Mouse (Mus musculus) 3134 (cell line): ENCODE measurements at regions not wholly inside any gene's neighbourhood (a gene's known extent, or its start where the extent isn't known, plus 50 kb on each side); places are given as distances from the start of the nearest gene placed in this dataset.
A peak's percentile ranks its signal among the peaks of the same experiment; 100 is the strongest.

ENCODE experiments used
- DNase-seq: peaks from one replicate; pipeline ENCODE4 v3.0.0-alpha.2; 2011; ENCODE audit warnings: low spot score; ENCODE audit not compliant: insufficient read length; ENCODE audit errors: extremely low read depth

GRCm38 (mm10) chr3:42661956-42662355 lies 919.5 kb downstream of the D3Ertd751e start:
- DNase-seq, result peak; percentile 64

GRCm38 (mm10) chr3:42676668-42677398 lies 934.4 kb downstream of the D3Ertd751e start:
- DNase-seq, result no peak

- no peak for DNase-seq
Measured at GRCm38 (mm10) chr3:42694726-42695125, 952.3 kb downstream of the D3Ertd751e start.

GRCm38 (mm10) chr3:42738910-42739309 lies 996.5 kb downstream of the D3Ertd751e start:
- no peak for DNase-seq

- peak; percentile 3 for DNase-seq
Measured at GRCm38 (mm10) chr3:42753130-42753529, 1010.7 kb downstream of the D3Ertd751e start.

- no peak for DNase-seq
Measured at GRCm38 (mm10) chr3:42757335-42757734, 1014.9 kb downstream of the D3Ertd751e start.

- DNase-seq, result no peak
Measured at GRCm38 (mm10) chr3:42757830-42758385, 1015.5 kb downstream of the D3Ertd751e start.

- DNase-seq, result no peak
Measured at GRCm38 (mm10) chr3:42762205-42762604, 1019.8 kb downstream of the D3Ertd751e start.

GRCm38 (mm10) chr3:42783478-42783877 lies 1041.1 kb downstream of the D3Ertd751e start:
- DNase-seq, result no peak

- DNase-seq, result no peak
Measured at GRCm38 (mm10) chr3:42784203-42784602, 1041.8 kb downstream of the D3Ertd751e start.

- DNase-seq, result no peak
Measured at GRCm38 (mm10) chr3:42790415-42790814, 1048.0 kb downstream of the D3Ertd751e start.

GRCm38 (mm10) chr3:42791878-42792277 lies 1049.5 kb downstream of the D3Ertd751e start:
- DNase-seq, result no peak

- no peak for DNase-seq
Measured at GRCm38 (mm10) chr3:42830456-42830855, 1088.0 kb downstream of the D3Ertd751e start.

- no peak for DNase-seq
Measured at GRCm38 (mm10) chr3:42867370-42867769, 1125.0 kb downstream of the D3Ertd751e start.

GRCm38 (mm10) chr3:42878972-42879371 lies 1136.6 kb downstream of the D3Ertd751e start:
- no peak for DNase-seq

GRCm38 (mm10) chr3:42884481-42884880 lies 1142.1 kb downstream of the D3Ertd751e start:
- no peak for DNase-seq

- DNase-seq, result no peak
Measured at GRCm38 (mm10) chr3:42892016-42892699, 1149.7 kb downstream of the D3Ertd751e start.

GRCm38 (mm10) chr3:42895787-42896186 lies 1153.4 kb downstream of the D3Ertd751e start:
- DNase-seq, result no peak

- no peak for DNase-seq
Measured at GRCm38 (mm10) chr3:42897936-42898335, 1155.5 kb downstream of the D3Ertd751e start.

- DNase-seq, result no peak
Measured at GRCm38 (mm10) chr3:42898934-42899333, 1156.5 kb downstream of the D3Ertd751e start.

GRCm38 (mm10) chr3:42900984-42901383 lies 1158.6 kb downstream of the D3Ertd751e start:
- no peak for DNase-seq

- no peak for DNase-seq
Measured at GRCm38 (mm10) chr3:42906246-42906645, 1163.8 kb downstream of the D3Ertd751e start.
